Mouse (Mus musculus) central nervous system, embryonic 11.5 days (tissue): ENCODE results near the gene Nkd1. TPM values are rescaled to one million over a fixed set of nuclear protein-coding genes. Genes with fewer than 3 reads are reported as not detected.

Experiments
- polyA plus RNA-seq: library from polyadenylated mRNA; depleted of rRNA; stranded (reverse); fragments of >200 nt; gene quantifications from 2 replicates; pipeline ENCODE4 v1.2.3, GENCODE M21; 2012; rRNA removed

Gene Nkd1
- 45.2 and 48.3 TPM in 2 replicates for polyA plus RNA-seq

GRCm38 (mm10) chr8:88520985-88521527, at the start of gene Nkd1:
Nkd1 (plus strand) TSS chr8:88521354.

DNA sequence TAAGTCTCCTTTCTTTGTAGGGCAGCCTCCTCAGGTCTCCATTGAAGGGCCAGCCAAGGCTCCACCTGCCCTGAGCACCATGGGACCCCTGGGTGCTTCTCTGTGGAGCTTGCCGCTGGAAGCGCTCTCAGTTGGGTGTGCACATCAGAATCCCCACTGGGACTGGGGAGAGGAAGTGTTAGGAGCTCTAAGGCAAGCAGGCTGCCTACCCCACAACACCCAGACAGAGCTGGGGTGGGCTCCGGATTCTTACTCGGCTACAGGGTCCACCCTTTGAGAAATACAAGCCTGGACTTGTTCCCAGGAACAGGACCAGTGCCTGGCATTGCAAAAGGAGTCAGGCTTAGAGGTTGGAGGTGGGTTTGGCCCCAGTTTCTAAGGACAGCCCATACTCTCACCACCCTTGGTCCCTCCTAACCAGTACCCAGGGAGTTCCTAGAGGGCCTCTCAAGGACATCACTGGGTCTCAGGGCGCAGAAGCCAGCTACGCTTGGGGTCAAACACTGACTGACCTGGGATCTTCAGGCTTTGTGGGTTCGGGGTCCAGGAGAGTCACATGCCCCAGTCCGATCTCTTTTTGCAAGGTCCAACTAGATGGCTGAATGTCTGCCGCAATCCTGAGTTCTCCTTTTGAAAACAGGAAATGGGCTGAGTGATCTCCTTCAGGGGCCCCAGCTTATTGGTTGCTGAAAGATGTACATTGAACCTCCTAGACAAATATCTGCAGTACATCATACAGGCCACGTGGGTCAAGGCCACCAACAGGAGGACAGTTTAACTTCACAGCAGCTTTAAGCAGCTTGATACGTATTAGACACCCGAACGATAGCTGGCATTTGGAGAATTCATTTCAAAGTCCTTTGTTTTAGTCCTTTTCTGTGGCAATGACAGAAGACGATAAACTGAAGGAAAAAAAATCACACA, 114.6 kb downstream of the Nkd1 start, which contains the start of gene Snx20:
Gene Snx20 (minus strand): TSS at position 655 of the 924 bp plus-strand sequence.

Other genes with a start within 250 kb of the Nkd1 start
- 4.2 and 5.0 TPM in 2 replicates for gene Adcy7, start 249.0 kb upstream of the Nkd1 start, polyA plus RNA-seq
- gene Brd7, start 159.2 kb upstream of the Nkd1 start, polyA plus RNA-seq: 95.1 and 142 TPM in 2 replicates
- 0.72 and 0.86 TPM in 2 replicates for gene Snx20, start 114.8 kb downstream of the Nkd1 start, polyA plus RNA-seq
- gene Nod2, start 126.0 kb downstream of the Nkd1 start, polyA plus RNA-seq: 0.16 and 0.22 TPM in 2 replicates
- gene Cyld, start 175.7 kb downstream of the Nkd1 start, polyA plus RNA-seq: 6.4 and 8.3 TPM in 2 replicates